Mouse (Mus musculus) kidney, adult 2 months (tissue): ENCODE measurements at regions not wholly inside any gene's neighbourhood (a gene's known extent, or its start where the extent isn't known, plus 50 kb on each side); places are given as distances from the start of the nearest gene placed in this dataset.

Source experiments
- CTCF ChIP-seq: fragments of 200-500 bp; conservative IDR thresholded peaks from 2 replicates; pipeline ENCODE4 v1.5.1; 2011; ENCODE audit warnings: low read depth, mild to moderate bottlenecking, control low read depth, low read length, moderate library complexity, mixed read lengths; ENCODE audit not compliant: insufficient read depth, insufficient read length
- POLR2A ChIP-seq: fragments of 200-500 bp; IDR thresholded peaks from one replicate; pipeline ENCODE4 v1.6.1; 2011; ENCODE audit warnings: low read depth, low read length, control low read depth

DNA sequence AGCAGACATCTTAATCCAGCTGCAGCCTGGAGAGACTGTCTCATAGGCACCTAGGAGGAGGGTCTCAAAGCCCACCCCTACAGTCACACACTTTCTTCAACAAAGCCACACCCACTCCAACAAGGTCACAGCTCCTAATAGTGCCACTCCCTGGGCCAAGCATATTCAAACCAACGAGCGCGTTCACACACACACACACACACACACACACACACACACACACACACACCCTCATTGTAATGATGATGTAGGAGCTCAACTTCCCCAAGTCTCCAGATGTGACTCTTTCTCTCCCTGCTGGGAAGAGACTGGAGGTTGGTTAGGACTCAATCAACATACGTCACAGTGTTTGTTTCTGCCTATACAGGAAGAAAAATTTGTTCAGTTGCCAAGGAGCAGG is 69.5 kb upstream of the Ankrd28 start:
- TF ChIP-seq POLR2A (no peak), CTCF (no peak)
